ENCODE assay signal across 8 mouse cellular contexts in the genomic region with DNA sequence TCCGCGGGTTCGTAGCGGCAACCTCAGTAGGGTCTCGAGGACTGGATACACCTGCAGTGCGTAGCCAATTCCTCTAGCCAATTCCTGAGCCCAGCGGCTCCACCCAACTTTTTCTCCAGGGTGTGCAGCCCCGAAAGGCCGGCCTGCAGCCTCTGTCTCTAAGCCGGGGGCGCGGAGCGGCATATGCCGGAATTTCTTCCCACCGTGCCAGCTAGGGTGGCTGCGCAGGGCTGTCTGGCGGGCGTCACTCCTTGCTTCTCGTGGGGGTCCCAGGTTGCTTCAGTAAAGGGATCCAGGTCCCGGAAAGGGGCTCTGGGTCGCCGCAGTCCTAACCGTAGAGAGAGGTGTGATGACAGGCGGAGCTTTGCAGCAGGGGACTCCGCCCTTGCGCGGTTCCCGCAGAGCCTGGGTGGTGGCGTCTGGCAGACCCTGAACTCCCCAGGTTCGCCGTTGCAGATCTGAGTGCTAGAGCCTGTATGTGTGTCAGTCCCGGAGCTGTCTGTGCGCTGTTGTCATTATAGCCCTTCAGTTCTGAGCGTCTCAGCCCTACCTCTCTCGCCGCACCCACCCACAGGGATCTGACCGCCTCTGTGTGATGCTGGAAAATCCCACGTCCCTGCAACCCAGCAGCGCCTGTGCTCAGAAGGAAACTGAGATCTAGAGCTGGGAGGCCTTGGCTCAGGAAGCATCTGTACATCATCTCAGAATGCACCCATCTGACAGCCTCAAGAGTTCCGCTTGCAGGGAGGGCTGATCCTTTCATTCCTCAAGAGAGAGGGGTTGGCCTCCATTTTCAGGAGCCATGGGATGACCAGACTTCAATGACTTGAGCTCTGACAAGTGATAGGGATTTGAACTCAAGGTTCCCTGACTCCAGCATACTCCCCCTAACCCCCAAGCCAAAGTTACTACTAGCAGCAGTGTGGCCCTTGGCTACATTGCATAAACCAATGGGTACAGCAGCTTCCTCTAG. TPM values are rescaled to one million over a fixed set of nuclear protein-coding genes. Genes with fewer than 3 reads are reported as not detected.
A peak's percentile ranks its signal among the peaks of the same experiment; 100 is the strongest.
DNase-seq lines count a peak whose midpoint lies in the region; ATAC-seq and TF ChIP-seq lines count a peak whose summit lies in the region.

No protein-coding gene starts in this region.

- peak overlapping the region; percentile 89 for H3K4me2 ChIP-seq in CH12.LX (ENCODE audit: insufficient read depth, low read depth, poor library complexity, severe bottlenecking)
- peak overlapping the region; percentile 98 for H3K4me2 ChIP-seq in embryonic facial prominence, embryonic 15.5 days (replicated peaks)
- H3K4me2 ChIP-seq in hindbrain, embryonic 12.5 days (replicated peaks): peak overlapping the region; percentile 92
- peak overlapping the region; percentile 80 for H3K4me2 ChIP-seq in midbrain, embryonic 16.5 days (ENCODE audit: low read length)

- no peaks in the 10 kb centered on the region for H3K36me3 ChIP-seq in CH12.LX (replicated peaks in 1 of 2; ENCODE audit: control insufficient read depth in 1 of 2, insufficient read depth in 1 of 2, low read length in 1 of 2)
- H3K36me3 ChIP-seq in embryonic facial prominence, embryonic 15.5 days: no peaks in the 10 kb centered on the region
- no peaks in the 10 kb centered on the region for H3K36me3 ChIP-seq in hindbrain, embryonic 12.5 days
- no peaks in the 10 kb centered on the region for H3K36me3 ChIP-seq in midbrain, embryonic 16.5 days (ENCODE audit: control insufficient read depth, insufficient read depth, low read length)

- WGBS in embryonic facial prominence, embryonic 15.5 days: 3% methylated on average over 40 of the region's 40 CpGs
- WGBS in hindbrain, embryonic 12.5 days: 2% methylated on average over 40 of the region's 40 CpGs
- 2% methylated on average over 40 of the region's 40 CpGs for WGBS in midbrain, embryonic 16.5 days

- intact Hi-C loops in left cerebral cortex, postnatal 14 days (cut with DNase I): no loop called here

- TF ChIP-seq CTCF in CH12.LX (conservative IDR thresholded peaks at IDR 0.05 in 1 of 2, IDR thresholded peaks at IDR 0.05 in 1 of 2; ENCODE audit: low read depth in 2 of 2, low read length in 2 of 2): no peak

- dilution Hi-C loops in CH12.LX (cut with MboI; ENCODE audit: extremely low pct_ligation_motif_present, extremely low pct_unique_long_range_greater_than_20kb, low sequenced_read_pairs): no loop called here

- H3K9me3 ChIP-seq in CH12.LX (replicated peaks; ENCODE audit: low read length): no peaks in the 10 kb centered on the region
- no peaks in the 10 kb centered on the region for H3K9me3 ChIP-seq in embryonic facial prominence, embryonic 15.5 days (replicated peaks)
- no peaks in the 10 kb centered on the region for H3K9me3 ChIP-seq in hindbrain, embryonic 12.5 days (replicated peaks)
- H3K9me3 ChIP-seq in midbrain, embryonic 16.5 days (replicated peaks; ENCODE audit: control insufficient read depth, low read length, poor library complexity, severe bottlenecking): no peaks in the 10 kb centered on the region

- peak; percentile 6; the same call in 1 of the 2 replicates for ATAC-seq in cerebellum, adult (ENCODE audit: insufficient number of reproducible peaks, low FRiP score, low TSS enrichment)
- ATAC-seq in embryonic facial prominence, embryonic 15.5 days (ENCODE audit: insufficient number of reproducible peaks, low FRiP score, low TSS enrichment, low read depth): peak; percentile 12
- ATAC-seq in hindbrain, embryonic 12.5 days (ENCODE audit: low FRiP score): no peak; the same call in 1 of the 2 replicates
- peak; percentile 41; the same call in 1 of the 2 replicates for ATAC-seq in midbrain, embryonic 16.5 days

- TF ChIP-seq POLR2A in CH12.LX (IDR thresholded peaks at IDR 0.05; ENCODE audit: low read depth, low read length): no peak

- H3K27me3 ChIP-seq in CH12.LX (replicated peaks): peaks cover 74% of the 10 kb centered on the region
- peaks cover 59% of the 10 kb centered on the region for H3K27me3 ChIP-seq in embryonic facial prominence, embryonic 15.5 days
- peaks cover 60% of the 10 kb centered on the region for H3K27me3 ChIP-seq in hindbrain, embryonic 12.5 days
- peaks cover 18% of the 10 kb centered on the region for H3K27me3 ChIP-seq in midbrain, embryonic 16.5 days (ENCODE audit: control insufficient read depth, insufficient read depth, low read depth, low read length)

- no peak overlapping the region for H3K9ac ChIP-seq in CH12.LX (ENCODE audit: insufficient read depth, low read depth)
- 0 out of 2 replicates have a peak overlapping the region, but pooled peaks have one; percentile 29 for H3K9ac ChIP-seq in embryonic facial prominence, embryonic 15.5 days
- H3K9ac ChIP-seq in hindbrain, embryonic 12.5 days: peak overlapping the region; percentile 48
- H3K9ac ChIP-seq in midbrain, embryonic 16.5 days (ENCODE audit: low read depth, low read length): peak overlapping the region; percentile 73

- no peak for TF ChIP-seq RAD21 in CH12.LX (IDR thresholded peaks at IDR 0.05; ENCODE audit: low read depth, low read length)

- H3K4me1 ChIP-seq in CH12.LX (ENCODE audit: control insufficient read depth in 1 of 2, insufficient read depth in 2 of 2): peaks cover 0 to 47% of the 10 kb centered on the region in 2 experiments; a peak in 3 of 4 replicates
- H3K4me1 ChIP-seq in embryonic facial prominence, embryonic 15.5 days: peaks cover 16% of the 10 kb centered on the region
- peaks cover 11% of the 10 kb centered on the region for H3K4me1 ChIP-seq in hindbrain, embryonic 12.5 days
- H3K4me1 ChIP-seq in midbrain, embryonic 16.5 days (ENCODE audit: control insufficient read depth, insufficient read depth, low read length): peaks cover 15% of the 10 kb centered on the region

- no peak overlapping the region for H3K27ac ChIP-seq in CH12.LX (ENCODE audit: insufficient read depth, low read depth)
- no peak overlapping the region for H3K27ac ChIP-seq in embryonic facial prominence, embryonic 15.5 days (replicated peaks)
- H3K27ac ChIP-seq in hindbrain, embryonic 12.5 days: no peak overlapping the region
- H3K27ac ChIP-seq in midbrain, embryonic 16.5 days (ENCODE audit: low read length): peak overlapping the region; percentile 66

- DNase-seq in cerebellum, postnatal 4 days (ENCODE audit: low spot score in 2 of 2): no peak
- DNase-seq in CH12.LX (ENCODE audit: extremely low read depth): no peak
- DNase-seq in left cerebral cortex, postnatal 14 days (ENCODE audit: low spot score in 2 of 2): peak; percentile 60 to 64
- DNase-seq in thymus, postnatal 0 days (ENCODE audit: low spot score): peak; percentile 33

- H3K4me3 ChIP-seq in CH12.LX (replicated peaks in 1 of 3; ENCODE audit: low read depth in 2 of 3, low read length in 2 of 3, poor library complexity in 1 of 3): peak overlapping the region in 2 of 3 experiments; percentile 24 to 51
- peak overlapping the region; percentile 55 for H3K4me3 ChIP-seq in embryonic facial prominence, embryonic 15.5 days (replicated peaks)
- peak overlapping the region; percentile 59 for H3K4me3 ChIP-seq in hindbrain, embryonic 12.5 days
- peak overlapping the region; percentile 64 for H3K4me3 ChIP-seq in midbrain, embryonic 16.5 days (ENCODE audit: low read depth, low read length)

- no peaks in the 10 kb centered on the region for H3K79me2 ChIP-seq in CH12.LX (replicated peaks; ENCODE audit: control insufficient read depth, extremely low read depth, insufficient read depth, poor library complexity, severe bottlenecking)

- TF ChIP-seq EP300 in CH12.LX (IDR thresholded peaks at IDR 0.05; ENCODE audit: low read length): no peak

- in situ Hi-C loops in CH12.LX (cut with MboI; ENCODE audit: low pct_ligation_motif_present, low pct_unique_long_range_greater_than_20kb, low sequenced_read_pairs): loop anchor here (5.0 kb wide), 2 partner anchors 36 to 89 kb away; no protein-coding TSS in a partner anchor

TF ChIP-seq in CH12.LX, 34 proteins besides CTCF, POLR2A, EP300 and RAD21 (continues in another document):
- TF ChIP-seq SMC3 (IDR thresholded peaks at IDR 0.05; ENCODE audit: low read depth, low read length): no peak
- no peak for TF ChIP-seq CHD1 (IDR thresholded peaks at IDR 0.05; ENCODE audit: low read depth, low read length)
- TF ChIP-seq UBTF (IDR thresholded peaks at IDR 0.05; ENCODE audit: low read depth, low read length): no peak
- TF ChIP-seq HCFC1 (IDR thresholded peaks at IDR 0.05; ENCODE audit: low read depth, low read length): no peak
- no peak for TF ChIP-seq GABPA (IDR thresholded peaks at IDR 0.05; ENCODE audit: insufficient replicate concordance, low read depth, low read length)
- no peak for TF ChIP-seq MXI1 (IDR thresholded peaks at IDR 0.05; ENCODE audit: low read depth, low read length)
- no peak for TF ChIP-seq TBP (conservative IDR thresholded peaks at IDR 0.05; ENCODE audit: low read depth, low read length)
- TF ChIP-seq POLR2AphosphoS2 (IDR thresholded peaks at IDR 0.05; ENCODE audit: low read depth, low read length): no peak
- no peak for TF ChIP-seq ZKSCAN1 (IDR thresholded peaks at IDR 0.05; ENCODE audit: borderline replicate concordance, low read depth, low read length)
- no peak for TF ChIP-seq MAX (IDR thresholded peaks at IDR 0.05; ENCODE audit: low read length)
- no peak for TF ChIP-seq ZNF384 (IDR thresholded peaks at IDR 0.05; ENCODE audit: low read depth, low read length)
- no peak for TF ChIP-seq IRF4 (IDR thresholded peaks at IDR 0.05; ENCODE audit: low read depth, low read length)
- no peak for TF ChIP-seq MYC (IDR thresholded peaks at IDR 0.05; ENCODE audit: low read depth, low read length)

RNA-seq across cellular contexts. Expression of a gene that starts 0.7 kb away (rescaled TPM):
- total RNA-seq in CH12.LX (2012; rRNA removed) (3.7 and 11.0 TPM in 2 replicates), CH12.LX (2014; rRNA removed) (4.7 and 12.2 TPM in 2 replicates)
- 2.6 and 4.4 TPM in 2 replicates for polyA plus RNA-seq in CH12.LX (2012; ENCODE audit: insufficient read length, low read depth)
- 3.5 and 4.7 TPM in 2 replicates for polyA plus RNA-seq in embryonic facial prominence, embryonic 15.5 days (2015; fragmentation: Nextera tagmentation; extraction: Ambion mirVana)
- 3.7 and 3.9 TPM in 2 replicates for polyA plus RNA-seq in hindbrain, embryonic 12.5 days (2016; fragmentation: Nextera tagmentation; extraction: Ambion mirVana)
- 100 to 1,000 TPM; 106 to 112 TPM for total RNA-seq in left cerebral cortex, postnatal 14 days (2021)
- polyA plus RNA-seq in midbrain, embryonic 16.5 days (2015; fragmentation: Nextera tagmentation; extraction: Ambion mirVana): 29.4 and 36.2 TPM in 2 replicates
- polyA plus RNA-seq in thymus, postnatal 0 days (2015; fragmentation: Nextera tagmentation; extraction: Ambion mirVana): 0.74 and 0.91 TPM in 2 replicates

RNA-seq across cellular contexts. Expression of a gene that starts 18.6 kb away (rescaled TPM):
- 0.85 and 0.97 TPM in 2 replicates for total RNA-seq in CH12.LX (2012; rRNA removed)
- 1.2 and 1.4 TPM in 2 replicates for total RNA-seq in CH12.LX (2014; rRNA removed)
- polyA plus RNA-seq in CH12.LX (2012; ENCODE audit: insufficient read length, low read depth): 2.3 and 3.5 TPM in 2 replicates
- polyA plus RNA-seq in embryonic facial prominence, embryonic 15.5 days (2015; fragmentation: Nextera tagmentation; extraction: Ambion mirVana): 5.0 and 7.0 TPM in 2 replicates
- polyA plus RNA-seq in hindbrain, embryonic 12.5 days (2016; fragmentation: Nextera tagmentation; extraction: Ambion mirVana): 4.0 and 4.7 TPM in 2 replicates
- 1 to 10 TPM; 2.7 to 3.3 TPM for total RNA-seq in left cerebral cortex, postnatal 14 days (2021)
- 1.8 and 3.2 TPM in 2 replicates for polyA plus RNA-seq in midbrain, embryonic 16.5 days (2015; fragmentation: Nextera tagmentation; extraction: Ambion mirVana)
- 2.1 and 2.2 TPM in 2 replicates for polyA plus RNA-seq in thymus, postnatal 0 days (2015; fragmentation: Nextera tagmentation; extraction: Ambion mirVana)

Comparison
In these comparisons a context has a peak if more than half of its experiments do, and no peak if none do; other contexts are left out.
1. DNase-seq: peak in left cerebral cortex, postnatal 14 days (2 of 2) and thymus, postnatal 0 days (single experiment); none in cerebellum, postnatal 4 days (0 of 2) and CH12.LX (single experiment).
2. Peak in every context shown above with its lines, with median percentiles within 50 percentile points of each other: H3K4me2 ChIP-seq and H3K4me3 ChIP-seq.